Mouse (Mus musculus): ENCODE measurements around the gene Pnlip. TPM values are rescaled to one million over a fixed set of nuclear protein-coding genes. Genes with fewer than 3 reads are reported as not detected.

Gene Pnlip
- polyA plus RNA-seq, 1 experiment, result 0.08 TPM

DNA sequence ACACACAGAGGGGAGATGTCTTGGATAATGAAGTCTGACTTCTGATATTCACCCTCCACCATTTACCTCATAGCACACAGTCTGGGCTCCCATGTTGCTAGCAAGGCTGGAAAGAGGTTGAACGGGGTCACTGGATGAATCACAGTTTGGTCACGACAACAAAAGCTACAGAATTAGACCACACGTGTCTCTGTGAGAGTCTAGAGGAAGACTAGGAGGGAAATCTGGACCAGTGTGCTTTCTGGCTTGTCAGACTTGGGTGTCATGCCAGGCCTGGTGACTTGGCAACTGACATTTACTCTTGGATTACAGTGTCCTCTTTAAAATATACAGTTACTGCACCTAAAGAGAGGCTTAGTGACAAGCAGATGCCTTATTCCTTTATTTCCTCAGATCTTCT lies 56.3 kb downstream of the Pnlip start:
- WGBS, result 74% methylated on average over 3 of the region's 3 CpGs
- H3K27ac ChIP-seq (ENCODE audit: control insufficient read depth, insufficient read depth, low read length), result no peak overlapping the region
- TF ChIP-seq CTCF (IDR thresholded peaks at IDR 0.05; ENCODE audit: borderline replicate concordance, control insufficient read depth, extremely low read depth, insufficient read depth, low read length, poor library complexity) (no peak), POLR2A (IDR thresholded peaks at IDR 0.05; ENCODE audit: control insufficient read depth, extremely low read depth, insufficient read depth, low read length, poor library complexity) (no peak)
- H3K4me3 ChIP-seq (ENCODE audit: control insufficient read depth, insufficient read depth, low read length), result no peak overlapping the region
- H3K27me3 ChIP-seq (ENCODE audit: control insufficient read depth, insufficient read depth, low read length), result no peaks in the 10 kb centered on the region
- H3K36me3 ChIP-seq (ENCODE audit: control insufficient read depth, insufficient read depth, low read length), result no peaks in the 10 kb centered on the region
- DNase-seq, result no peak
- no peaks in the 10 kb centered on the region for H3K4me1 ChIP-seq (replicated peaks; ENCODE audit: control insufficient read depth, insufficient read depth, low read length)

DNA sequence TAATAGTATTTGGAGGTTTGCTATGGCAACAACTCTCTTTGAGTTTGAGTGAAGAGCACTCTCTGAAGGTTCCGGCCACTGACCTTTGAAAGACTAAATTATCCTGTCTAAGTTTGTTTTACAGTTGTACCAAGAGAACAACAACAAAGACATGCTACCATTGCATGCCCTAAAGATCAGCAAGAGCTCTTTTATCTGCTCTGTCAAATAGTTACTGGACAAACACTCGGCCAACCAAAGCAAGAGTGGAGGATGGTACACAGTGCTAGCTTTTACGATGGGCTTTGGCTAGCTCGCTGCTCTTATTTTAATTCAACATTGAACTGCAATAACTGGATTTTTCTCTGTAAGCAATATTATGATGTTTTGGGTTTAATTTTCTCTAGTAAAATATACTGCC lies 65.6 kb downstream of the Pnlip start:
- H3K27ac ChIP-seq (ENCODE audit: control insufficient read depth, insufficient read depth, low read length), result no peak overlapping the region
- 96% methylated on average over 4 of the region's 4 CpGs for WGBS

DNA sequence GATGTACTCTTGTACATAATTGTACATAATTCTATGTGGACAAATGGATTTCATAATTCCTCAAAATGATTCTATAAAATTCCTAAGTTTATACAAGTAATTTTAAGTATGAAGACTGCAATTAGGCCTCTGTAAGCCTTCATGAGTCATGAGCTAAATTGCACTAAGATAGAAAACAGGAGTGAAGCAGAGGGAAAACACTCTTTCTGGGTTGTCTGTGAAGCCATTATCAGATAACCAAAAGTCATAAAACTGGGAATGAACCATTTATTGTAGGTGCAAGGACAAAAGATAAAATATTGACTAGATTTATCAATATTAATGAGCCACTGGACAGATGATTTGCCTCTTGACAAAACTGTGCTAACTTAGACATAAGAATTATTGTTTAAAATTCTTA lies 68.1 kb downstream of the Pnlip start:
- Histone ChIP-seq H3K27ac (ENCODE audit: control insufficient read depth, insufficient read depth, low read length) (no peak overlapping the region), H3K36me3 (ENCODE audit: control insufficient read depth, insufficient read depth, low read length) (no peaks in the 10 kb centered on the region), H3K4me1 (replicated peaks; ENCODE audit: control insufficient read depth, insufficient read depth, low read length) (no peaks in the 10 kb centered on the region), H3K27me3 (ENCODE audit: control insufficient read depth, insufficient read depth, low read length) (no peaks in the 10 kb centered on the region), H3K4me3 (ENCODE audit: control insufficient read depth, insufficient read depth, low read length) (no peak overlapping the region)
- DNase-seq, result no peak
- TF ChIP-seq POLR2A (IDR thresholded peaks at IDR 0.05; ENCODE audit: control insufficient read depth, extremely low read depth, insufficient read depth, low read length, poor library complexity), result no peak
- no peak for TF ChIP-seq CTCF (IDR thresholded peaks at IDR 0.05; ENCODE audit: borderline replicate concordance, control insufficient read depth, extremely low read depth, insufficient read depth, low read length, poor library complexity)

More for the DNA sequence above, 65.6 kb downstream of the Pnlip start:
- Histone ChIP-seq H3K27me3 (ENCODE audit: control insufficient read depth, insufficient read depth, low read length) (no peaks in the 10 kb centered on the region), H3K4me3 (ENCODE audit: control insufficient read depth, insufficient read depth, low read length) (no peak overlapping the region), H3K4me1 (replicated peaks; ENCODE audit: control insufficient read depth, insufficient read depth, low read length) (no peaks in the 10 kb centered on the region), H3K36me3 (ENCODE audit: control insufficient read depth, insufficient read depth, low read length) (no peaks in the 10 kb centered on the region)
- no peak for TF ChIP-seq CTCF (IDR thresholded peaks at IDR 0.05; ENCODE audit: borderline replicate concordance, control insufficient read depth, extremely low read depth, insufficient read depth, low read length, poor library complexity)
- TF ChIP-seq POLR2A (IDR thresholded peaks at IDR 0.05; ENCODE audit: control insufficient read depth, extremely low read depth, insufficient read depth, low read length, poor library complexity), result no peak
- no peak for DNase-seq

DNA sequence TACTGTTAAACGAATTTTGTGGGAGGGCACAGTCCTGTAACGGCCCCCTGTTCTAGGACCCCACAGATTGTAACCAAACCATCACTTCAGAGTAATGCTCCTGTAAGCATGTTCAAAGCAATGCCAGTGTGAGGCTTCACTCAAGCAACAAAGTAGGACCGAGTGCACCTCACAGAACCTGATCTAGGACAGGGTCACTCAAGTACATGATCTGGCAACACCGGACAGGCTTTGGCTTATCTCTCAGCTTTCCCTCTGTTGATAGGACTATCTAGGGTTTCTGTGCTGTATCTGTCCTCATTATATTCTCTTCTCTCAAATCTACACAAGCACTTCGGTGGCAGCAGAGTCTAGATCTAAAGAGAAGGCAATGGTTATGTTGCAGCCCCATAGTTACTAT lies 74.3 kb downstream of the Pnlip start:
- WGBS, result 88% methylated on average over 5 of the region's 5 CpGs
- H3K27me3 ChIP-seq (ENCODE audit: control insufficient read depth, insufficient read depth, low read length), result no peaks in the 10 kb centered on the region
- no peak overlapping the region for H3K4me3 ChIP-seq (ENCODE audit: control insufficient read depth, insufficient read depth, low read length)
- TF ChIP-seq POLR2A (IDR thresholded peaks at IDR 0.05; ENCODE audit: control insufficient read depth, extremely low read depth, insufficient read depth, low read length, poor library complexity), result no peak
- TF ChIP-seq CTCF (IDR thresholded peaks at IDR 0.05; ENCODE audit: borderline replicate concordance, control insufficient read depth, extremely low read depth, insufficient read depth, low read length, poor library complexity), result no peak
- no peaks in the 10 kb centered on the region for H3K4me1 ChIP-seq (replicated peaks; ENCODE audit: control insufficient read depth, insufficient read depth, low read length)
- no peaks in the 10 kb centered on the region for H3K36me3 ChIP-seq (ENCODE audit: control insufficient read depth, insufficient read depth, low read length)
- H3K27ac ChIP-seq (ENCODE audit: control insufficient read depth, insufficient read depth, low read length), result no peak overlapping the region
- no peak for DNase-seq

- no peaks in the 10 kb centered on the region for H3K36me3 ChIP-seq (ENCODE audit: control insufficient read depth, insufficient read depth, low read length)
- H3K27ac ChIP-seq (ENCODE audit: control insufficient read depth, insufficient read depth, low read length), result no peak overlapping the region
- no peak for TF ChIP-seq CTCF (IDR thresholded peaks at IDR 0.05; ENCODE audit: borderline replicate concordance, control insufficient read depth, extremely low read depth, insufficient read depth, low read length, poor library complexity)
- TF ChIP-seq POLR2A (IDR thresholded peaks at IDR 0.05; ENCODE audit: control insufficient read depth, extremely low read depth, insufficient read depth, low read length, poor library complexity), result no peak
- no peak overlapping the region for H3K4me3 ChIP-seq (ENCODE audit: control insufficient read depth, insufficient read depth, low read length)
- H3K4me1 ChIP-seq (replicated peaks; ENCODE audit: control insufficient read depth, insufficient read depth, low read length), result no peaks in the 10 kb centered on the region
- no peaks in the 10 kb centered on the region for H3K27me3 ChIP-seq (ENCODE audit: control insufficient read depth, insufficient read depth, low read length)
- DNase-seq, result no peak
- 85% methylated on average over 5 of the region's 5 CpGs for WGBS
Measured at GRCm38 (mm10) chr19:58727756-58728155, 75.5 kb downstream of the Pnlip start.

DNA sequence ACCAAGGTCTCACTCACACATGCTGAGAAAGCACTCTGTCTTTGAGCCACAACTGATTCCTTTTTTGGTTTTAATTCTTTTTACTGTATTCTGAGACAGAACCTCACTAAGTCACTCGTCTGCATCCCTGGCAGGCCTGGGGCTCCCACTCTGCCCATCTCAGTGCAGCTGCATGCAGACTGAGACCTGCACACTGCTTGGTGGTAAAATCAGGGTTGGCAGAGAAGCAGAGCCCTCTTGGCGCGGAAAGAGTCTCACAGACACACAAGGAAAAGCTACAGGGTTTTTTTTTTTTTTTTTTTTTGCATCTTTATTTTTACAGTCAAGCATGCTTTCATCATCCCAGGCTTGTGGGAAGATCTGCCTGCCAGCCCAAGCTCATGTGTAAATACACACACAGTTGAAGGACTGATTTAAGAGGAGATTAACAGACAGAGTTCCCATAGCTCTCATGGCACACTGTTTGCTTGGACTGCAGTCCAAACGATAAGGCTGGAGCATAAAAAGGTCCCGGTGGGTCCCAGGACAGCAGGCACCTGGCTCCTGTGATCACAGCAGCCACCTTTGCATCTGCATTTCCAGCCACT lies 76.2 kb downstream of the Pnlip start, which contains the start of gene Pnliprp1:
Gene Pnliprp1 (plus strand): TSS at position 443 of the 587 bp plus-strand sequence.
- no peak for DNase-seq
- no peak within 1 kb of the TSS for H3K27ac ChIP-seq (ENCODE audit: control insufficient read depth, insufficient read depth, low read length)
- no peaks in the 10 kb centered on the region for H3K4me1 ChIP-seq (replicated peaks; ENCODE audit: control insufficient read depth, insufficient read depth, low read length)
- 71% methylated on average over 5 of the region's 5 CpGs for WGBS
- TF ChIP-seq POLR2A (IDR thresholded peaks at IDR 0.05; ENCODE audit: control insufficient read depth, extremely low read depth, insufficient read depth, low read length, poor library complexity), result no peak
- TF ChIP-seq CTCF (IDR thresholded peaks at IDR 0.05; ENCODE audit: borderline replicate concordance, control insufficient read depth, extremely low read depth, insufficient read depth, low read length, poor library complexity), result no peak
- no peaks in the 10 kb centered on the region for H3K36me3 ChIP-seq (ENCODE audit: control insufficient read depth, insufficient read depth, low read length)
- H3K4me3 ChIP-seq (ENCODE audit: control insufficient read depth, insufficient read depth, low read length), result no peak within 1 kb of the TSS
- H3K27me3 ChIP-seq (ENCODE audit: control insufficient read depth, insufficient read depth, low read length), result no peaks in the 10 kb centered on the region

Other genes with a start within 250 kb of the Pnlip start
- gene Gfra1, start 196.6 kb upstream of the Pnlip start, polyA plus RNA-seq (2012; rRNA removed), result 6.1 and 7.0 TPM in 2 replicates
- not detected in 2 replicates for gene Ccdc172, start 140.5 kb upstream of the Pnlip start, polyA plus RNA-seq (2012; rRNA removed)
- gene Pnliprp1, start 76.4 kb downstream of the Pnlip start, polyA plus RNA-seq (2012; rRNA removed), result 0.44 TPM in 1 of 2 replicates, not detected in the other
- not detected in 2 replicates for gene Pnliprp2, start 107.2 kb downstream of the Pnlip start, polyA plus RNA-seq (2012; rRNA removed)
- 0.35 TPM in 1 of 2 replicates, not detected in the other for gene 1700019N19Rik, start 142.0 kb downstream of the Pnlip start, polyA plus RNA-seq (2012; rRNA removed)